Mouse (Mus musculus): ENCODE data around the gene Tbc1d7.

The Tbc1d7 gene

DNA sequence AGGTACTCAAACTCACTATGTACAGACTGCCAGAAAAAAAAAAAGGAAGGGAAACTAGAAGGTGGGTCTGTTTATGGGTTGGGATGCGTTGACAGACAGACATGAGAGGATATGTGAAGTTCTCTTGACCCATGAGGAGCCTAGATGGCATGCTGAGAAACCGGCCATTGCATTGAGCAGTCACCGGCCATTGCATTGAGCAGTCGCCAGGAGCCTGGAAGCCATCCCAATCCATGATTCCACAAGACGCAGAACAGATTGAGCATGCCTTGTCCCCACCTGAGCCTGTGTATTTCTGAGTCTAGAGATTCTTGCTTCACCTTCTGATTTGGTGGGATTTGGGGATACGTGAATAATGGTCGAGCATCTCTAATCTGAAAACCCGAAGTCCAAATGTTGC, 22.6 kb upstream of the Tbc1d7 start:
- no peak for DNase-seq (ENCODE audit: low spot score)

DNA sequence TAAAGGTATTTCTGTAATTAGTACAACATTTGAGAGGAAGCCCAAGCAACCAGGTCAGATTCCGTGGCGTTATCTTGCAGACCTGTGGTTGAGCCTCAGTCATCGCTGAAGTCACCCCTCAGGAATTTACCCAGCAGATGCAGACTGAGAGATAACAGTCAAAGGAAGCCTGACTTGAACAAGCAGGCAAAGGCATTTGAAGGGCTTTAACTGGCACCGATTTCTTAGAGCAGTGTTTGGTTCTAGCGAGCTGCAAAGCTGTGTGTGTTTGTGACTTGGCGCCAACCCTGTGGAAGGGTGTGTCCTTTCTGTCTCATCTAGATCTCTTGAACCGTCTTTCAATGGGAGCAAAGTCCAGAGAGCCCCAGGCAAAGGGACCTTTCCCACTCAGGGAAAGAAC, 22.0 kb upstream of the Tbc1d7 start:
- DNase-seq (ENCODE audit: low spot score) = no peak

DNA sequence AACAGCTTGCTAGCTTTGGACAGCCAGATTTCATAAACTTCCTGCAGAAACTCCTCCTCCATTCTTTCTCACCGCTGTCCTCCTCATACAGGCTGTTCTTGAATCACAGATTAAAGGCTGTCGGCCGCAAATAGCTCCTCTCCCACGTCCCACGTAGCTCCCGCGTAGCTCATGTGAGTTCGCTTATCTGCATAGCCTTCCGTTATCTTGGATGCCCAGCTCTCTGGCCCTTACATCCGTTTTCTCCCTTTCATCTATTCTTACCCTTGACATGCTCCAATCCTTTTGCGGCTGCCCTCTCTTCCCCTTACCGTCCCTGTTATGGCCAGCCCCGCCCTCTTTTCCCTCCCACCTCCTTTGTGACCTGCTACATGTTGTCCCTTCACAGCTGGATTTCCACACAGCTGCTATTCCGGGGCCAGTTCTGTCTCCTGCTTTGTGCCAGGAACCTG, 20.5 kb upstream of the Tbc1d7 start:
- no peak for DNase-seq (ENCODE audit: low spot score)

DNA sequence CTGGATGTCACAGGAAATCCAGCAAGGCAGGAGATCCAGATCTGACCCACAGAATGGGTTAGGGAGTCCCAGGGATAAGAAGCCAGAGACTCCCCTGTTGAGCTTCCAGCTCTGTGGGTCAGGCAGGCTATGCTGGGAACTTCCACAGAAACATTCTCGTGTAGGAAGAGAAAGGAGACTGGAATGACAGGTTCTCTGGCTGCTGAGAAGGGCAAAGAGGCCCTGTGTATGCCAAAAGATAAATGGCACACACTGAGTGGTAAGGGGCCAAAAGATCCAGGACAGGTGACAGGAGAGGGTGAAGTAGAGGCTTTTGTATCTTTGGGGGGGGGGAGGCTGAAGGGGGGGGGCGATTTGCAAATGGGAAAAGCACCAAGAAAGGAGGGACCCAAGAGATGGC, 20.0 kb upstream of the Tbc1d7 start:
- no peak for DNase-seq (ENCODE audit: low spot score)

DNA sequence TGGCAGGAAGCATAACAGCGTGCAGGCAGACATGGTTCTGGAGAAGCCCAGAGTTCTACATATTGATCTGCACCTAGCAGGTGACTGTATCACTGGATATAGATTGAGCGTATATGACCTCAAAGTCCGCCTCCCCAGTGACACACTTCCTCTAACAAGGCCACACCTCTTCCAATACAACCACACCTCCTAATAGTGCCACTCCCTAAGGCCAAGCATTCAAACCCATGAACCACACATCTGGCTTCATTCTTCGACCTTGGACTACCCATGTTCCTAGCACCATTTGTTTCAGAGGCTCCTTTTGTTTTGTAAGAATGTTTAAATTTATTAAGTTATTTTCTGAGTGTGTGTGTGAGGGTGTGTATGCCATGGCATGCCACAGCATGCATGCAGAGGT, 16.4 kb upstream of the Tbc1d7 start:
- no peak for DNase-seq (ENCODE audit: low spot score)

- no peak for DNase-seq (ENCODE audit: low spot score)
Measured at GRCm38 (mm10) chr13:43183248-43184055, 12.2 kb upstream of the Tbc1d7 start.

DNA sequence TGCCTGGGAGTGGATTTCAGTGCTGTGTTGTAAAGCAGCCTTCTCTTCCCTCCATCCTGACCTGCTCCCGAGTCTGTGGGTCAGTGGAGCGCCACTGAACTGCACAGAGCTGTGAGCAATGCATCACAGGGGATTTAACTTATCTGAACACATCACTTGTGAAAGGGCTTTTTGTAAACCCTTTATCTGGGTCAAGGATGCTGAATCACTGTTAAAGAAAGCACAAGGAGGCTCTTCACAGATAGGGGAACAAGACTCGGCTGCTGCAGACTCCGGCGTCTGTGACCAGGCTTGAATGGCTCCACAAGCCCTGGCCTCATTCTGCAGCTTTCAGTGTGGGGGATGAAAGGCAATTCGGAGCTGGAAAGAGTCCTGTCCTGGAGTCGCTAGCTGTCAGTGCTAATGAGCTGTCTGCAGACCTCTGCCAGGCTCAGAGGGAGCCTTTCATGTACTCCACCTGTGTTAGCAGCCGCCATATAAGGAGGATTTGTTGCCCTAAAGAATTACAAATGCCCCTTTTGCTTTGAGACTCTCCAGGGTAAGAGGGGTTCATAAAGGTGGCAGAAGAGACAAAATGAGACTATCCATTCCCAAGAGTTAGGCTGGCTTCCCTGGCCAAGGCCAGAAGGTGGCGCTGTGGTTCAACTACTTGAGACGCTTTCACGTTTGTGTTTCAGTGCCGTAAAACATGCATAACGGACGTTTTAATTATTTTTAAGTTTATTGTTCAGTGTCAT, 11.3 kb upstream of the Tbc1d7 start:
- DNase-seq (ENCODE audit: low spot score) = peak; percentile 72

GRCm38 (mm10) chr13:43181104-43181503, 9.8 kb upstream of the Tbc1d7 start:
- DNase-seq (ENCODE audit: low spot score) = no peak

GRCm38 (mm10) chr13:43177317-43177716, 6.0 kb upstream of the Tbc1d7 start:
- no peak for DNase-seq (ENCODE audit: low spot score)

DNA sequence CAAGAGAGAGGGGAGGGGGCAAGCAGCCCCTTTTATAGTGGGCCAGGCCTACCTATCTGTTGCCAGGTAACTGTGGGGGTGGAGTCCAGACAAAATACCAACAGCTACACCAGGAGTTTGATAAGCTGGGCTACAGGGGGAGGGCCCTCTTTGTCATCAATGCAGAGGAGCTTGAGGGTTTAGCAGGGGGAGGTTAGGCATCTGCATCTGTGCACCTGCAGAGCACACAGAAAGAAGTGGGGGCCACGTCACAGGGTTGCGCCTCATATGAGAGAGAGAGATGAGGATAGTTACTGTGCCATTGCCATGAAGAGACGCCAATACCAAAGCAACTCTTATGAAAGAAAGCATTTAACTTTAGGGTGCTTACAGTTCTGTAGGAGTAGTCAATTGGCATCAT, 5.4 kb upstream of the Tbc1d7 start:
- no peak for DNase-seq (ENCODE audit: low spot score)

GRCm38 (mm10) chr13:43173262-43173661, 2.0 kb upstream of the Tbc1d7 start:
- DNase-seq (ENCODE audit: low spot score) = peak; percentile 75

- DNase-seq (ENCODE audit: low spot score) = no peak
Measured at GRCm38 (mm10) chr13:43172036-43172713, 874 bp upstream of the Tbc1d7 start.

GRCm38 (mm10) chr13:43167721-43168120, 3.6 kb downstream of the Tbc1d7 start:
- DNase-seq (ENCODE audit: low spot score) = no peak

DNA sequence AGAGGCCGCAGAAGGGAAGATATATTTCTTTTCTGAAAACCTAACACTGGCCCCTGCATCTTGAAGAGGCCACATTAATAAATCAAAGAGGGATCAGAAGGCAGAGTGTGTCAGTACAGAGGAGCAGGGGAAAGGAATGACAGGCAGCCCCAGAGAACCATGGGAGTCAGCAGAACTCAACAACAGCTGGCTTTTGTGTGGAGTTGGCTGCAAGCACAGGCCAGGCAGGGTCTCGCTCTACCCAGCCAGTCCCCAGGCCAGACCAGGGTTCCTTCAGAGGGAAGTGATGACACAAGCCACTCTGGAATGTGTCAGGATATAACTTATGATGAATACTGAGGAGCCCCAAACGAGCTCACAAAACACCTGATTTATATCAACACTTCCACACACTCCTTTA, 11.9 kb downstream of the Tbc1d7 start:
- no peak for DNase-seq (ENCODE audit: low spot score)

DNA sequence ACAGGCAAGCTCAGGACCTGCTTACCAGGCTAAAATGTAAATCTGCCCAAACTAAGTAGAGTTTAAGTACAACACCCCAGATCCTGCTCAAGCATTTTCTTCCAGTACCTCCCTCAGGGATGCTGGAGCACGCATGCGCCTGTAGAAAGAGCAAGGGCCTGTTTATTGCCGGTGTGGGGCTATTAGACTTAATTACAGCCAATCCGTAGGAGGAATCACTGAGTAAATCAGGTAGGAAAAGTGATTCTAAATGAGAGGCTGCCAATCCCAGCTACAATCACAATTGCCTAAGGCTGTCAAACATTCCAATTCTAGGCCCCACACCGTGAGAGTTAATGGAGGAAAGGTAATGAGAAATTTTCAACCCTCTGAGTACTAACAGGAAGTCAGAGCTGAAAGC, 13.0 kb downstream of the Tbc1d7 start:
- no peak for DNase-seq (ENCODE audit: low spot score)

- DNase-seq (ENCODE audit: low spot score) = no peak
Measured at GRCm38 (mm10) chr13:43157370-43157769, 13.9 kb downstream of the Tbc1d7 start.

DNA sequence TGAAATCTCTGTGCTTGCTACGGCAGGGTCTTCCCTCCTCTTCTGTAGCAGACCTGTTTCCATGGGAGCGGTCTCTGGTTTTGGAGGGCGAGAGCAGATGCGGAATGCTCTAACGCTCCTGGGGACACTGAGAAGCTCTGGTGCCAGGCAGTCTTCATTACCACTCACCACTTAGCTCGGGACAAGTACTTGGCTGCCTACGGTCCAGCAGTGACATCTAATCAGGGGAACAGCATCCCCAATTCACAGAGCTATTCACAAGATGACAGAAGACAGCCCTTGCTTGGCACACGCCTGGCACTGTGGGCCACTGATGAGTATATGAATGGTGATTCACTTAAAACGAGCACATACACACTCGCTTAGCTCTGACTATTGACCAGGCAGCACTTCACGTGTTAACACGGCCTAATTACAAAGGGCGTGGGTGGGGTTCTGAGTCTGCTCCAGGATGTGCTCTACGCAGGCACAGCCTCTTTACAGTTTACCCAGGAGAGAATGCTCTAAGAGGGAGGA, 19.2 kb downstream of the Tbc1d7 start:
- no peak for DNase-seq (ENCODE audit: low spot score)

DNA sequence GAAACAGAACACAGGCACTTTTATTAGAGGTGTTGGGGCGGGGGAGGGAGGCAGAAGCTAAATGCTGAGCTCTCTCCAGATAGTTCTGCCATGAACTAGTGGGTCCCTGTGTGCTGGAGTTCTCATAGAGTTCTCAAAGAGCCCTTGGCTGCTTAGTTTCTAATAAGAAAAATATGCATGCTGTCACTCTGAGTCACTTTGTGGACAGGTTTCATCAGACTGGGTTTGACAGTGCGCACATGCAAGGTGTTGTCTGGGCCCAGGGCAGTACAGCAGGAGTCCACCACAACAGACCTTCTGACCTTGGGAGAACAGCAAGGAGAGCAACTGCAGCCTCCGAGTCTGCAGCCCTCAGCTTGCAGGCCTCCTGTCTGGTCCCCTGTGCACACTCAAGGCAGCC, 21.6 kb downstream of the Tbc1d7 start:
- DNase-seq (ENCODE audit: low spot score) = no peak

GRCm38 (mm10) chr13:43148692-43149091, 22.6 kb downstream of the Tbc1d7 start:
- no peak for DNase-seq (ENCODE audit: low spot score)

- DNase-seq (ENCODE audit: low spot score) = no peak
Measured at GRCm38 (mm10) chr13:43146515-43147258, 24.6 kb downstream of the Tbc1d7 start.

DNA sequence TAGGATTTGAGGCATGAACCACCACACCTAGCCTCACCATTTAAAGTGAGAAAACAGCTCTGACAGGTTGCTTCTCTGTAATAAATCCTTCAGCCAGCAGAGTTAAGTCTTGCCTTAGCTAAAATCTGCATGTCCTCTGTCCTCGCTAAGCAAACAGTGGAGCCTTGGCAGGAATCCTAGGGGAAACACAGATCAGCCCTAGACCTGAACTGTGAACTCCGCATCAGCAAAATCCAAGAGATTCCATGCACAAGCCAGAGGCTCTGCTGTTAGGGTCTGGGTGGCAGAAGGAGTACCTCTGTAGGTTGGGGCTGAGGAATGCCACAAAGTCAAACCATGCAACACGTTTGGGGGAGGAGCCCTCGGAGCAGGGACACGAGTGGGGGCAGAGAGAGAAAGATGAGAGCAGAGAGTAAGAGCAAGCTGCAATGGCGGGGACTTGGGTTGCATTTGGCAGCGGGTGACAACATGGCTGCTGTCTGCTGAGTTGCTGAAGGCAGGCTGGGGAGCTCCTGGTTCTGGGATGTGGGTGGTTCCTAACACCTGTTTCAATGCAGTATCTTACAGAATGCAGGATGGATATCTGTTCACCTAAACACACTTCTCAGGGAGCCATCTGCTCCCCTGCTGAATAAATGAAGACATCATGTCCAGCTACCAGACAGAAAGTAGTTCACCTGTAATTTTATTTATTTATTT, 26.4 kb downstream of the Tbc1d7 start:
- no peak for DNase-seq (ENCODE audit: low spot score)
